Mouse (Mus musculus) adrenal gland, postnatal 14 days (tissue): ENCODE measurements around the gene Panx3. TPM values are rescaled to one million over a fixed set of nuclear protein-coding genes. Genes with fewer than 3 reads are reported as not detected.
A peak's percentile ranks its signal among the peaks of the same experiment; 100 is the strongest.

Experiments
- DNase-seq: peaks from one replicate; pipeline ENCODE4 v3.0.0; 2021; ENCODE audit warnings: mixed read lengths
- total RNA-seq: library from RNA; stranded (reverse); gene quantifications from 2 replicates; pipeline ENCODE4 v1.2.3, GENCODE M21; 2021

The Panx3 gene
- total RNA-seq, 1 experiment from 2014 or later: 0.19 TPM

GRCm38 (mm10) chr9:37632305-37632704, 36.7 kb downstream of the Panx3 start:
- no peak for DNase-seq

DNA sequence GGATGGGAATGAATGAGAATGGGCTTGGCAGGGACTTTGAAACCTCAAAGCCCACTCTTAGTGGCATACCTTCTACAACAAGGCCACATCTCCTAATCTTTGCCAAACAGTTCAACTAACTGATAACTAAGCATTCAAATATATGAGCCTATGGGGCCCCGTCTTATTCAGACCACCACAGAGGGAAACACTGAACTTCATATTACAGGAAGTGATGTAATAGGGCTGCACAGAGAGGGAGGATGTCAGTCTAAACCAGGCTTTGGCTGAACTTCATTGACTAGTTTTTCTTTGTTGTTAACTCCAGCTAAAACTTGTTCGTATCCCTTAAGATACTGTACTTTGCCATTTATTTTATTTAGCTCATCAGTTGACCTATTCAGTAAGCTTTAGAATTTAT, 39.1 kb downstream of the Panx3 start:
- DNase-seq: no peak

DNA sequence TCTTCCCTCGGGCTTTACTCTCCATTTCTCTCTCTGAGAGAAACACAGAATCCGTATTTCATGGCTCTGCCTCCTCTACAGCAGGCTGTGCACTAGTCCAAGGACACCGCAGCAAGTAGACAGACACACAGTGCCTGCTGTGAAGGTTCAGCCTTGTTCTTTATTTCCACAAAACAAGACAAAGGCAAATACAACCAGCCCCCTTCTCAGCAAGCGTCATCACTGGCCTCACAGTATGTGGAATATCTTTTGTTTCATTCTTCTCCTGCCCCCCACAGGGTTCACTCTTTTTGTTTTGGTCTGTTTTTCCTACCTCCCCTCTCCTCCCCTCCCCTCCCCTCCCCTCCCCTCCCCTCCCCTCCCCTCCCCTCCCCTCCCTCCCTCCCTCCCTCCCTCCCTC, 40.5 kb downstream of the Panx3 start:
- DNase-seq: no peak

DNA sequence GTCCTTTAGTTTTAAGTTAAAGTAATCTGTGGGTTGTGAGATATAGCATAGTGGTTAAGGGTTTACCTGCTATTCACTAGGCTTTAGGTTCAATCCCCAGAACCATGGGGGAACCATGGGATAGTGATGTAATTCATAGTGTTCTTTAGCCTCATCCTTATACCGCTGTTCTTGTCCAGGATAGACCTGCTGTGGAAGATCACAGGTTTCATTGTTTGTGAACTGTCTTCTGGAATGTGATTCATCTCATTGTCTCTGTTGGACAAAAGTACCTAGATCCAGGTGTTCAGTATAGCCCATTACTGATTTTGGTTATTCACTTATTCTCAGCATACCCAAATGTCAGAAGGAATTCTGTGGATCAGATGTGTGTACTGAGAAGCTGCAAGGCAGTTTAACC, 41.8 kb downstream of the Panx3 start:
- DNase-seq: no peak

DNA sequence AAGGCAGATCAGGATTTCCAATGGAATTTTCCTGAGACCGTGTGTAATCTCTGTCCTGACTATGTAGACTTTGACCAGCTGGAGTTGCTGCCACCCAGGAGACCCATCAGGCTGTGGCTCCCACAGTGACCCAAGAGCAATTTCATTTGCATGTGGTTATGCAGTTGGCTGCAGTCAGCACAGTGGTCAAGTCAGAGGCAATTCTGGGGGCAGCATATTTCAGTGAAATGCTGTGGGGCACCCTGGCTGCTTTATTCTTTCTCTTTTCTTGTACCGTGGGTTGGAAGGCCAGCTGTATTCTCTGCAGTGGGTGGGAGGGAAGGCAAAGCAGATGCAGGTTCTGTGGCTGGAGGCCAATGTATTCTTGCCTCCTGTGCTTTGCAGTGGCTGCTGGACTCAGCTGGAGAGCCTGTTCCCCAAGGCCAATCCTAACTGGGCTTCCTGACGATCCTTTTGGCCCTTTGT, 42.9 kb downstream of the Panx3 start:
- DNase-seq: peak; percentile 30

DNA sequence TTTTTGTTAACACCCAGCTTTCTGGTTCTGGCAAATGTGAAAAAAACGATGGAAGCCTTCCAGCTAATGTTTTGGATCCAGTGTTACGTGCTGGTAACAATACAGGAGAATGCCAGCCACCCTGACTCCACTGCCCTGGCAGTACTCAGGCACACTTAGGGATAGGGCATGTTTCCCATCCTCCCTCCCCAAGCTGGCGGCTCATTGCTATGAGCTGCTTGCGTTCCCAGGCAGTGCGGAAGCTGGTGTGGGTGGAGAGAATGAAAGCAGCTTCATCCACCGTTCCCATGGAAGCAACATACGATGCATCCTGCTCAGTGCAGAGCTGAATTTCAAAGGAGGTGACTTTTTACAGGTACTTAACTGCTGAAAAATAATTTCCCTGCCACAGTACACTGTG, 43.4 kb downstream of the Panx3 start:
- peak; percentile 14 for DNase-seq

GRCm38 (mm10) chr9:37625129-37625528, 43.9 kb downstream of the Panx3 start:
- DNase-seq: no peak

- DNase-seq: no peak
Observed at GRCm38 (mm10) chr9:37624502-37624901, 44.5 kb downstream of the Panx3 start.

- DNase-seq: no peak
Observed at GRCm38 (mm10) chr9:37623981-37624380, 45.1 kb downstream of the Panx3 start.

GRCm38 (mm10) chr9:37621290-37621689, 47.7 kb downstream of the Panx3 start:
- no peak for DNase-seq

GRCm38 (mm10) chr9:37616770-37617169, 52.3 kb downstream of the Panx3 start:
- peak; percentile 10 for DNase-seq

DNA sequence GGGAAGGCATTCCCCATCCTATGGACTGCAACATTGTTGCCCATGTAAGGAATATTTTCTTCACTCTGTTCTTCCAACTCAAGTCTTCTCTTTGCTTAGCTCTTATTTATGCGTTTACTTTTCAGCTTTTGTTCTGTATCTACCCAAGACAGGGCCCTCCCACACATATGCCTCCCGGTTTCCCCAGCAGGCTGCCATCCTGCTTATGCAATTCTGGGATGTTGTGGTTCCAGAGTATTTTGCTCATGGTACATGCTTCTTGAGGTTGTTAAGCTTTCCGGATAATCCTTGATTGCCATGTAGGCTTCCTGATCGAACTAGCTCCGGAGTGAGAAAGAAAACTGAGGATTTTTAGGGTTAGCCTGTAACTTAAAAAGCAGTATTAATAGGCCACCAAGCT, 53.8 kb downstream of the Panx3 start:
- DNase-seq: no peak

DNA sequence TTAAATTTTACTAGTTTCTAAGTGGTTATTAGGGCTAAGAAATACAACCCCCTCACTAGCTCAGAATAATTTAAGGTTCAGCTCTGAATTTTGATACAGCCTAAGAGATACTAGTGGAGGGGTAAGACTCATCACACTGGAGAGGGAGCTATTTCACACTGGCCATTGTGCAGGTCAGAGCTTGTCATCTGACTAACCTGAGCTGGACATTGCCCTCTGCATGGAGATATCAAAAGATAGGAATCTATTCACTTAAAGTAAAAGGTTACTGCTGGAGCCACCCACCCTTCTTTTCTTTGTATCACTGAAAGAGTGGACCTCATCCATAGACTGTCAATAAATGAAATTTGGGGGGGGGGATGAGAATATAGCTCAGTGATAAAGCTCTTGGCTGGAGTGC, 54.7 kb downstream of the Panx3 start:
- DNase-seq: no peak

- DNase-seq: no peak
Observed at GRCm38 (mm10) chr9:37613911-37614280, 55.1 kb downstream of the Panx3 start.

- peak; percentile 94 for DNase-seq
Observed at GRCm38 (mm10) chr9:37613182-37613910, 55.7 kb downstream of the Panx3 start, which contains the start of gene Spa17. Gene Spa17 (minus strand): TSS chr9:37613722.

Other genes starting within 250 kb of the Panx3 start
- gene Robo3, start 236.0 kb downstream of the Panx3 start, total RNA-seq: 0.30 and 0.53 TPM in 2 replicates
- 21.9 and 22.5 TPM in 2 replicates for gene Msantd2, start 179.9 kb downstream of the Panx3 start, total RNA-seq
- 64.0 and 81.0 TPM in 2 replicates for gene Esam, start 141.2 kb downstream of the Panx3 start, total RNA-seq
- 5.2 and 9.1 TPM in 2 replicates for gene Vsig2, start 130.0 kb downstream of the Panx3 start, total RNA-seq
- gene Nrgn, start 116.3 kb downstream of the Panx3 start, total RNA-seq: 3.6 and 4.8 TPM in 2 replicates
- gene Siae, start 113.5 kb downstream of the Panx3 start, total RNA-seq: 12.4 and 14.7 TPM in 2 replicates
- 4.9 and 5.0 TPM in 2 replicates for gene Spa17, start 55.5 kb downstream of the Panx3 start, total RNA-seq
- 86.0 and 99.4 TPM in 2 replicates for gene Tbrg1, start 11.9 kb downstream of the Panx3 start, total RNA-seq
- gene Olfr160, start 47.0 kb upstream of the Panx3 start, total RNA-seq: not detected in 2 replicates
- not detected in 2 replicates for gene Olfr874, start 75.9 kb upstream of the Panx3 start, total RNA-seq
- gene Olfr875, start 102.6 kb upstream of the Panx3 start, total RNA-seq: not detected in 2 replicates
- not detected in 2 replicates for gene Olfr876, start 133.8 kb upstream of the Panx3 start, total RNA-seq
- gene Olfr877, start 185.0 kb upstream of the Panx3 start, total RNA-seq: not detected in 2 replicates
- gene Olfr145, start 227.5 kb upstream of the Panx3 start, total RNA-seq: not detected in 2 replicates
- not detected in 2 replicates for gene Olfr878, start 248.6 kb upstream of the Panx3 start, total RNA-seq